Mouse (Mus musculus): ENCODE data around the gene Fmo5.
A peak's percentile ranks its signal among the peaks of the same experiment; 100 is the strongest.

DNA sequence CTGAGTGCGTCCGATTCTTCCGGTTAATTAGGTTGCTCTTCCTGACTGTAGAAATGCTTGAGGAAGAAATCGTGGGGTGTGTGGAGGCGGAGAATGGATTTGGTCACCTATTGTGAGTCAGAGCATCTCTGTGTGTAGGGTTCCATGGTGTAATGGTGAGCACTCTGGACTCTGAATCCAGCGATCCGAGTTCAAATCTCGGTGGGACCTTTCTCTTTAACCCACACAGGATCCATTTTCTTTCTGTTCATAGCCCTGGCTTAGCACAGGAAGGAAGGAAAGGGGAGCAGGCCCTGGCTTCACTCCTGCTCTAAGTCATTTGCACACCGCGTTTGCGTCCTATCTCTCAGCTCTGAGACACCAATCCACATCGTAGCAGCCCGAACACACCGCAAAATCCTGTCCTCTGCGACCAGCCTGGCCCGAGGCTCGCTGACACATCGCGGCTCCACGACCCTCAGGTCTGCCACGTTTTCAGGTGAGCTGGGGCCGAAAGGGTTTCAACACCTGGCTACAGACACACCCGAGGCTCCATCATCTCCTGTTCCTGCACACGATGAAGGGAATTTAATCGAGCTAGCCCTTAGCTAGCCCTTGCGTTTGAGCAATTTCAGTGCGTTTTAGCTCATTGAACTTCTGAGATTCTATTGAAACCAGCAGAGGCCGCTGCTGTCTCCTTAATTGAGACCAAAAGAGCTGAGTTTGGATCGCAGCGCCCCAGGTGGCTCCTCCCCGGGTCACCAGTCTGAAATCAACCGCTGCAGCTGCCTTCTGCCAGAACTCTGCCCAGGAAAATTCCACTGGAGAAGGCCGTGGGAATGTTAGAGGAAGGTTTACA lies 52.9 kb downstream of the Fmo5 start:
- TF ChIP-seq CTCF (IDR thresholded peaks at IDR 0.05; ENCODE audit: extremely low read depth, insufficient read depth, insufficient read length, insufficient replicate concordance): peak; percentile 65; the same call in 1 of the 2 replicates
- TF ChIP-seq POLR2A (IDR thresholded peaks at IDR 0.05; ENCODE audit: low read depth, low read length): no peak

All from spleen, adult 2 months (tissue).